Mouse (Mus musculus): ENCODE measurements at regions not wholly inside any gene's neighbourhood (a gene's known extent, or its start where the extent isn't known, plus 50 kb on each side); places are given as distances from the start of the nearest gene placed in this dataset.

DNA sequence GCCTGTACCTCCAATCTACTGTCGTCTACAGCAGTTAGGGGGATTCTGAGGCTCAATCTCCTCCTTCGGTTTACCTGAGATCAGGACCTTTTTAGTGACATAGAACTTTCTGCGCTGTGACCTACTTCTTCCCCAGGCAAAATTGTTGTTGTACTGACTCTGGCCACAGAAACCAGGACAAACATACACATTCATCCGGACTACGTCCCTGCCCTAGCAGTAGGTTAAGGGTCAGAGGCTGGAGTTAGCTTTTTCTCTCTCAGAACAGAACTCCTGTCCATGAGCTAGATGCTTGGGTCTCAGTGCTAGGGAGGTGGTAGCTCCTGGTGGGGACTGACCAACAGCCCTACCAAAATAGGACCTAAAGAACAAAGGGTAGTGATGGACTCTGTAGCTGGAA lies 180.2 kb downstream of the Rybp start:
- no peak for DNase-seq (ENCODE audit: low spot score)

DNA sequence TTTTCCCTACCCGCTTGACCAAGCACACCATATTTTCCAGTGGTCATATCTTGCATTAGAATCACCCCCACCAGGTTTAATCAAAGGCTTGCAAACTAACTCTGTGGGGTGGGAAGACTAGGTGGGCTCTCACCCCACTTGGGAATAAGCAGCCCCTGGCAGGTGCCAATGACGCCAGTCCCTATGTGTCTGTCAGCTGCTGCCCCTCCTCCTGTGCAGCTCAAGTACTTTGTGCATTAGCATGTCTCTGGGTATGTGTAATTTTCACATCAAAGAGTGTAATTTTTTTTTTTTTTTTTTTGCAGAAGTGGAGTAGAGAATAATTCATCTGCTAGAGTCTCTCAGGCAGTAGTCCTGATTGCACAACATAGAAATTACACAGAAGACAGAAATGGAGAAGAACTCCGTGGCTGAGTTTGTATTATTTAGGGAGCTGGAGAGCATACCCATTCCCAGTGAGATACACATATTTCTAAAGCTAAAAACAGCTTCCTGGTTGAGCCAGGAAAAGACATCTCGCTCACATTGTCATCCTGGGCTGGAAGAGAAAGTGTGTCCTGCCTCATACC lies 186.6 kb downstream of the Rybp start:
- DNase-seq (ENCODE audit: low spot score): no peak

DNA sequence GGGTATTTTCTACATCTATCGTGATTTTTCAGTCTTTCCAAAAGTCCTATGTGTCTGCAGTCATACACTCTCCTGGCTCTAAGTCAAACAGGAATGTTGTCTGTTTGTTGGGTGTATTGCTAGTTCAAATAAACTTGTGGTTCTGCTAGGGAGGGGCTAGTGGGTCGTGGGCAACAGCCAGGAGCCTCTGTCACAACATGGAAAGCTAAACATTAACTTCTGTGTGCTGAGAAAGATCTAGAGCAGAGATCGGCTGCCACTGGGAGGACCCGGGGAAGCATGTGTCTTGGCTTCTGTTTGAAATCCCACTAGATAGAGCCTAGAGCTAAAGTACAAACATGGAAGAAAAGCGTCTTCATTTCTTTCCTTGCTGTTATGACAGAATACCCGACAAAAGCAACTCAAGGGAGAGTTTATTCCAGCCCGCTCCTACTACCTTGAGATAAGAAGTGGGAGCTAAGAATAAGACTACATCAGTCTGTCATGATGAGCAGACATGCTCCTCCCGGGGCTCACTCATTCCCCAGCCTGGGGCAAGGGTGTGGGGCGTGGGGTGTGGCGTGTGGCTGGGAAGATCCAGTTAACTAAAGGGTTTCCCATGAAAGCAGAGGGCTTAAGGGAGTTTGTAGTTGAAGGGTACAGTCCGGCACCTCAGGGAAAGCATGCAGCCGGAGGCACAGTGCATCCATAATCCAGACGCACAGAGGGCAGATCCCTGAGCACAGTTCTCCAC lies 190.7 kb downstream of the Rybp start:
- DNase-seq (ENCODE audit: low spot score): no peak

DNA sequence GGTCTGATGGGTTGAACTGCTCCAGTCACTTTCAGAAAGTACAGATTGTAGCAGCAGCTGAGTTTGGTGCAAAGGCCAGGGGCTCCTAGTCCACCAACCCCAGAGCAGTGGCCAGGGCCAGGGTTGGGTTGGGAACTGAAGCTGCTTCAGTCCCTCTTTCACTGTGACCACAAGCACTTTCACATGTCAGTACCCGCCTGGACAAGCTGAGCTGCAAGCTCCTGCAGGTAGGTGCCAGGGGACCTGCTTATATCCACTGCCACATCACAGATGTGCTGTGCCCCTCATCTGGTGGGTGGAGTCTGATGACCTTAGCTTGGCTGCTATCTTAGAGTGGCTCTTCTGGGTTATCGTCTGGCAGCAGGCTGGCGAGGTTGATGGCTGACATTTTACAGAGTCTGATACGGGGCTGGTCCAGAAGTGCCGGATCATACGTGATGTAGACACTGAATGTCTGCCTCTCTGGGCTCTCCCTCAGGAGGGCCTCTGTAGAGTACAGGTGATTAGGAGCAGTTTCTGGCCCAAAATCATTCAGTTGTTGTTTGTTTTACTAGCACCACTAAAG lies 192.6 kb downstream of the Rybp start:
- DNase-seq (ENCODE audit: low spot score): no peak

DNA sequence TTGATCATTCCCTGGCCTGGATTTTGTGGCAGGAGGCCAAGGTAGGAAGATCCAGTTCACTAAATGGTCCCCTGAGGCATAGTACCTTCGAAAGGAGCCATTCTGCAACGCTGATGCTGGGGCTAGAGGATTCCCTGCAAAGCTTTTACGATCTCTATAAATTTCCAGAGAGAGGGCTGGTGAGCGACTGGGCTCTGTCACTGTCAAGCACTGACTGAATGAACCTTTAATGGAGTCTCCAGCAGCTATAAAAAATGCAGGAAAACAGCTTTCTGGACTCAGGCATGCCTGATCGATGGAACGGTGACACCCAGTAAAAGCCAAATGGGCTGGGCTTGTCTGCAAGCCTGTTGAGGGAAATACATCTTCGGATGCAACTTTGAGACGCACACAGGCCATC lies 194.4 kb downstream of the Rybp start:
- no peak for DNase-seq (ENCODE audit: low spot score)

DNA sequence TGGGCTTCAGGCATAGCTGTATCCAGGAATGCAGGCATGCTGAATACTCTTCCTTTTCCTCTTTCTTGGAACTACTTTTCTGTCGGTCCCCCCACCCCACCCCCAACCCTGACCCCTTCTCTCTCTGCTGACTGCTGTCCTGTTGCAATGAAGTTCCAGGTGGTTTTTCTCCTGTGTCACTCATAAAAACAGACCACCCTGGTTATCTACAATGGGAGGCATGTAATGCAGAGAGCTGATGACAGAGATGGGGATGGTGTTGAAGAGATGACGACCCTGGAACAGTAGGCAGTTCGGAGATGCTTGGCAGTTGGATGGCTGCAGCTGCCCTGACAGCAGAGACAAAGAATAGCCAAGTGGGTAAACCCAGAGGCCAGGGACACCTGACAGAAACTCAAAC lies 195.5 kb downstream of the Rybp start:
- no peak for DNase-seq (ENCODE audit: low spot score)

DNA sequence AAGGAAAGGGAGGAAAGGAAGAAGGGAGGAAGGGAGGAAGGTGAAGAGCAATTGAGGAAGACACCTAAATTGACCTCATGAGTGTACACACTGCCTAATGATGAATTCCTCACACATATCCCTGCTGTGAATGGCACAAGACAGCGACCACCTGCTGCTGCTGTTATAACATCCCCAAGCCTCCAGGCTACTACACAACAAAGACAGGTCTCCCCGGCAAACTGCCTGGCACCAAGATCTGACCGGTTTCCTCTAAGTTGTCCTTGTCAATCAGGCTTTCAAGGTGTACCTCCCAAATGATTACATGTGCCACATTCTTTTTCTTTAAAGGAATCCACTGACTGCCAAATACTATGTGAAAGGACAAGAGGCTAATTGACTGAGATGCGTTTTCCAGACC lies 198.7 kb downstream of the Rybp start:
- DNase-seq (ENCODE audit: low spot score): no peak

DNA sequence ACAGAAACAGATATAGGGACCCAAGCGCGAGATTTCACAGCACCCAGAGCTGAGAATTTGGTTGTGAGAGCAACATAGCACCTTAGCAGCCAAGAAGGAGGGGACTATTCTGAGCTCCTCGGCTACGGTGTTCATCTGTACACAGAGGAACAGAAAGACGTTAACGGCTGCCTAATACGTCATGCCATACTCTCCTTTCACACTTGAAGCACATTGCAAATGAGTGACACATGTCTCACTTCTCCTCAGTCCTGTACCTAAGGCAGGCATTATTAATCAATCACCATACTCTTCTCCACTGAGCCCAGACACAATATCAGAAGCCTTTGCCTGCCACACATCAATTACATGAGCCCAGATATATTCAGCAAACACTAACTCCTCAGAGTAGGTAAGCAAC lies 200.5 kb downstream of the Rybp start:
- DNase-seq (ENCODE audit: low spot score): no peak

DNA sequence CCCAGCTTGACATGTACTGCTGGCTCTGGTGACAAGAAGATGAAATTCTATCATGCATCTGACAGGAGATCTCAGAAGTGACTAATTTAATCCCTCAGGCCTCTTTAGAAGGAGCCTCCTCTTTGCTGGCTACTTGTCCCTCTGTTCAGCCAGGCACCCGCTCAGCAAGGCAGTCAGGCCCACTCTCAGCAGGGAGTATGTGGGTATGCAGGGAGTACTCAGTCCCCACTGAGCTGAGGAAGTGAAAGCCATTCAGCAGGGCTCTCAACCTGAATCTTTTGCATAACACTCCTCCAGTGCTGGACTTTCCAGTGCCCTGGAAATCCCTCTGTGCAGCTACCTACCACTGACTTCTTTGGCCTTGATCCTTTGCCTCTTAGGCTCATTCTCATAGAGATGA lies 201.3 kb downstream of the Rybp start:
- DNase-seq (ENCODE audit: low spot score): no peak

DNA sequence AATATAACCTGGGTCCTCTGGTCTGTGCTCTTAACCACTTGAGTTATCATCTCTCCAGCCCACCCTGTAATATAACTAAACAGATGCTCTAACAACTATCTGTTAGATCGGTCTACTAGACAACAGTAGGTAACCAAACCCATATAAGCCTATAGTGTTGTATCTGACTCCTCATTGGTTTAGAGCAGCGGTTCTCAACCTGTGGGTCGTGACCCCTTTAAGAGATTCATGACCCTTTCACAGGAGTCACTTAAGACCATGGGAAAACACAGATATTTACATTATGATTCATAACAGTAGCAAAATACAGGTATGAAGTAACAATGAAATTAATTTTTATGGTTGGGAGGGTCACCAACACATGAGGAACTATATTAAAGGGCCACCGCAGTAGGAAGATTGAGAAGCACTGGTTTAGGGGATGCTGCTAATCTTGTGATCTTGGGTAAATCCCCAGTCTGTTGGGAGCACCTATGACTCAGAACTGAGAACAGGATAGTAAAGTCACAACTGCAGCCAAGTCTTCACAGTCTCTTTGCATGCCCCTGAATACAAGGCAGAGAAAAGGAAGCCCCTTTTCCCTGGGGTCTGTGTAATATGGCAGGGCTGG lies 203.3 kb downstream of the Rybp start:
- DNase-seq (ENCODE audit: low spot score): no peak

DNA sequence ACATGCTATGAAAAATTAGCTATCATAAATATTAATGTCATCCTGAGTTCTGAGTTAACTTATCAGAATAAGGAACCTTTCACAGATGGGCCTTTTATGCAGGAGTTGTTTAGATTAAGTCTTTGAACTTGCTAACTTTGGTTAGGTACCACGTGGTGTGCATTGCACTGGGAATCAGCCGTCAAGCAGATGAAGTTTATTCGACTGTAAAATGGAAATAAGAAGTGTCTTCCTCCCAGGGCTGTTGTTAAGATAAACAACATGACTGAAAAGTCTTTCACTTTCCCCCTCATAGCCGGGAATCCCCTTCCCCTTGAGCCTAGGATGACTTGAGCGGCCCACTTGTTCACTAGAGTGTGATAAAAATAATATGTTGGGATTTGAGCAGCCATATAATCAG lies 204.2 kb downstream of the Rybp start:
- DNase-seq (ENCODE audit: low spot score): no peak

DNA sequence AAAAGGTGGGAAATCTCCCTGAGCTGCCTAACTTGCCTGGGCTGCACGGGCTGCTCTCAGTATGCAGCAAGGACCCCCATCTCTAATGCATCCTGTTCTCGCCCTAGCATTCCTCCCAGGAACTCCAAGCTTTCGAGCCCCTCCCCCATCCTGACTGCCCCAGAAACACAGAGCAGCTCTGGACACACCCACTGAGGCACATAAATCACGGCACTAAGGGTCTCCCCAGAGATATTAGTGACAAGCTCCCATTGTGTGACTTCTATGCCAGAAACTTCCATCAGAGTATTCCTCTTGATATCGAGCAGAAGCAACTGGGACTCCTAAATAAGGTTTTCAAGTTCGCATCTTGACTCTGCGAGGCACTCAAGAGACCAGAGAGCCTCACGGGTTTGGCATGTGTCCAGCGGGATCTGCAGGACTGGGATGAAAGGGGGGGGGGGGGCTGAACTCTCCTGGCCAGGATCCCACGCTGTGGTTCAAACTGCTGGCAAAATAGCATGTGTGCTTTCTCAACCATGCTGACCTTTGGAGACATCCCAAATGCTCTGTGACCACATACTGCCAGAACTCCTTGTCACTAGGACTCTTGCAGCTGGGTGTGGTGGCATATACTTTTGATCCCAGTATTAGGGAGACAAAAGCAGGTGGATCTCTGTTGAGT lies 212.5 kb downstream of the Rybp start:
- peak; percentile 32 for DNase-seq (ENCODE audit: low spot score)

DNA sequence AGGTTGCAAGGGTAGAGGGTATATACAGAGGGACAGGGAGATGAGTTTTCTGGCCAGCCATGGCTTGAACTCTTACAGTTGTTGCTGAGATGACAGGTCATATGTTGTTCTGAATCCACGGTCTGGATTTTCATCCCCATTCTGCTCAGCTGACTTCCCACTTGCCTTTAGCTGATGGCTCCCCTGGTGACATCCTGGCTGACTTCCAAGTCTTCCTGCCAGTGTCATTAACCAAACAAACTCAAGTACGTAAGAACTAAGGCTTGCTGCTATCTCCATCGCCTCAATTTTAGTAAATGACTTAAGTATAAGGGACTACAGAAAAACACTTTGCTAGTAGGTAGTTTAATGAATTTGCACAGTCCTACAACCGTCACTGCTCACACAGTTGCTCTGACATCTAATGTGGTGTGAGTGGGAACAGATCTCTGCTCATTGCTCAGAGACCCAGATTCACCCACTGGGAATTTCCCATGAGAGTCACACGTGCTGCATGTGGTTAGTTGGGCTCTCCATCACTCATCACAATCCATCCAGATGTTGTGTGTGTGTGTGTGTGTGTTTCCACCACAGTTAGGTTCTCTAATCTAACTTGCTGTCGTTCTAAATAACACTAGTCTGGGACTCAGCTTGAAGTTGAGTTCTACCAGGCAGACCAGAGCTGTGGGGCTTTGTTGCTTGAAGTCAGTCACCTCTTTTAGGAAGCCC lies 214.9 kb downstream of the Rybp start:
- no peak for DNase-seq (ENCODE audit: low spot score)

DNA sequence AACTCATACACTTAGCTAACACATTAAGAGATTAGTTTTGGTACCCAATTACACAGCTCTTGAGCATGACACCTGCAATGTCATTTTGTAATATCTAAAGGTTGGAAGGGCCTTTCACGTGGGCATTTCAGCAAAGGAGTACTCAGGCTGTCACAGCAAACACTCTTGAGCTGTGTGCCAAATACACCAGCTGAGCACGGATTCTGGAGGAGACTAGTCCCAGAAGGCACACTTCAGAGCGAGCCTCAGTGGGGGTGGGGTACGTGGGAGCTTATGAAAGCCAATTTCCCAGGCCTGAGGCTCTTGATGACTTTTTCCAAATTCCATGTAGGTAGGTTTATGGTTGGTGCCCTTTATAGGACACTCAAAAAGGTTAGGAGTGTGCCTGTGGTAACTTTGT lies 218.1 kb downstream of the Rybp start:
- no peak for DNase-seq (ENCODE audit: low spot score)

DNA sequence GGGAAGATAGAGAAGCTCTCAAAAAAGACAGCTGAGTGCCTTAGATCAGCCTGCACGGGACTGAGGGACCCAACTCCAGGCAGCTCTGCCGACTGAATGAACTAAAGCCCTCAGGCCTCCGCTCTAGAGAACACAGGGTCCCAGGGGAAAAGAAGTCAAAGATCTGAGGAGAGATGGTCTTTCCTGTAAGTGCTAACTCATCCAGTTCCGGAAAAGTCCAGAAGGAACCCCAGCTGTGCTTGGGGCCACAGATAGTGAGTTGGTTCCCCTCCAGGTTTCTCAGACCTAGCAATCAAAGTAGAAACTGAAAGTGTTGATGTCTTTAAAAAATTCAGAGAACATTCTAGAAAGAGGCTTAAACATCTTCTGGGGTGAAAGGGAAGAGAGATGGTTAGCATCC lies 220.0 kb downstream of the Rybp start:
- DNase-seq (ENCODE audit: low spot score): no peak

DNA sequence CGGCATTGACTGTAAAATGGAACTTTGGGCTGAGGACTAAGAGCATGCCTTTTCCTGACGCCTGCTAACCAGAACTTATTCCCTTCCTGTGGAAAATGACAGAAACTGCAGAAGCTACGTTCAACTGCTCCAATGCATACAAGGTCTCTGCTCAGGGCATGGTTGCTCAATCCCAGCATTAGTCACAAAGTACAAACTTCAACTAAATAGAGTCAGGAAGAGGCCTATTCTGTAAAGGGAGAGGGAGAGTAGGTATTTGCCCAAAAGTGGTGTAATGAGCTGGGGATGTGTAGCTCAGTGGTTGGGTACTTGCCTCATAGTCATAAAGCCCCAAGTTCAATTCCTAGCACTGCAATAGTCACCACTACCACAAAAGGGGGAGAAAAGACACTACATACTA lies 221.7 kb downstream of the Rybp start:
- no peak for DNase-seq (ENCODE audit: low spot score)

DNA sequence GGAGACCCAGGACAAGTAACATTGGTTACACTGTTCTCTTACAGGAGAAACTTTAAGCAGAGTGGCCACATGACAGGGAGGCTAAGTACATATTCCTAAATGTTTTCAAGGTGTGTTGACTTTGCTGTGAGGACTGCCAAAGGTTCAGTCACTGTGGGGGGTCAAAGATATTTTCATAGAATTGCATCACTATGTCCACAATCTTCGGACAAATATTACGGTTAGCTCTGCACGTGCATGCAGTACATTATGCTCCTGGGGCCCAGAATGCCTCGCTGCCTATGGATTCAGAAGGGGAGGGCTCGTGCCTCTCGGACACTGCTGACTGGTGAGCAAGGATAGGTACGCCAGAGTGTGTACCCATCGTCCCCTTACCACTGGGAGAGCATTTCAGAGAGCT lies 224.3 kb downstream of the Rybp start:
- no peak for DNase-seq (ENCODE audit: low spot score)

DNA sequence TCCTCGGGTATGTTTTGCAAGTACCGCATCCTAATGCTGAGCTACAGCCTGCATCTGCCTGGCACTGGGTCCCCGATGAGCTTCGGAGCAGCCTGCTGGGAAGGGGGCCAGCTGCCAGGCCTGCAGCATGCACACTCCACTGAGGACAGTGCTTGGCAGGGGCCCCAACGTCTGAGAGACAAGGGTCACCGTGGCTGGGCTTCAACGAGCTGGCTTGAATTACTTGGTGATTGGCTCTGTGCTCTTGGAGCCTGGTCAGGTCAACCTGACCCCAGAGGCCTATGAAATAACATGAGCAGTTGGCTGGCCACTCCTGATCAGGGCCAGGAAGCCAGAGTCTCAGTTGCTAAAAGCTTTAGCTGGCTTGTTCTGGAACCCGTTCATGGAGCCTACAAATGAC lies 227.5 kb downstream of the Rybp start:
- peak; percentile 87 for DNase-seq (ENCODE audit: low spot score)

DNA sequence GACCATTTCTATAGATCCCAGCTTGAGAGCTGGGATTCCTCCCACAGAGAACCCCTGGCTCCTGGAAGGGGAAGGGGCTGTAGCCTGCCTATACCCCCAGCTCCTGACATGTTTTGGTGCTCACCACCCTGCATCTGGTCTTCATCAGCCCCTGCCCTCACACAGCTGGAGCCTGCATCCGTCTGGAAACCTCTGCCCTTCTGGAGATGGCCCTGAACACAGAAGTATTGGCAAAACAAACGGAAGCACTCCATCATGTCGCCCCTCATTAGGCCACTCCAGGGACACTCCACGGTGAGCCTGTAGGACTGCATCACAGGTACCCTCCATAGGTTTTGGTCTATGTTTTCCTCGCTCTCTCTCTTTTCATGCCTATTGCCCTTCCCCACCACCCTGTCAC lies 231.3 kb downstream of the Rybp start:
- DNase-seq (ENCODE audit: low spot score): no peak

DNA sequence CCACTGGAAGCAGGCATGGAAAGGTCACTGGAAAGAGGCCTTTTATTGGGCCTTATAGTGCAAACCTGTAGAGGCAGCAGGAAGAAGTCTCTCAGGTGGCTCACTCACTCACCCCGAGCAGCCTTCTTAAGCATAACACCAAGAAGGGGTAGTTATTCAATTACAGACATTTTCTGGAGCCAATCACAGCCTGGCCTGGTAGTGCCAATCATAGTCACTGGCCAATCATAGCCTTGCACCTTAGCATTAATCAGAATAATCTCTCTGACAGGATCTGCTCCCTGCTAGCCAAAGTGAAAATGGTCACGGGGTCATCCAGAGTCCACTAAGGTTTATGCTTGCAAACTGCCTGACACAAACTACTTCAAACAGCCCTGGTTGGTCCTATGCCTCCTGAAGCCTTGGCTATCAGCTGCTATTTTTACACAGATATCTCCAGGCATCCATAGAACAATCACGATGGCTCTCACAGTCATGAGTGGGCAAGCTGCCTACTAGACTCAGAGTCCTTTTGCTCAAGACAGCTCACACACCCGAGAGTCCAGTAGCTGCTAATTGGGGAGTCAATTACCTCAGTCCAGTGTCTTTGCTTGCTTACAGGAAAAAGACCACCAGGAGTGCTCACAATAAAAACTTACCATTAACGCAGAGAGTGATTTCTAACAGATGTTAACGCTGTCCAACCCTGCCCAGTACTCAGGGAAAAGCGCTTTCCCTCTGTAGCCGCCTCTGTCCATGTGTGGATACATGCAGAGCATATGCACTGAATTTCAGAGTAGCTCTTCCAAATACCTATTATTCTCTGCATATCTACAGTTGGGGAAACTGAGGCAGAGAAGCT lies 234.1 kb downstream of the Rybp start:
- DNase-seq (ENCODE audit: low spot score): no peak

DNA sequence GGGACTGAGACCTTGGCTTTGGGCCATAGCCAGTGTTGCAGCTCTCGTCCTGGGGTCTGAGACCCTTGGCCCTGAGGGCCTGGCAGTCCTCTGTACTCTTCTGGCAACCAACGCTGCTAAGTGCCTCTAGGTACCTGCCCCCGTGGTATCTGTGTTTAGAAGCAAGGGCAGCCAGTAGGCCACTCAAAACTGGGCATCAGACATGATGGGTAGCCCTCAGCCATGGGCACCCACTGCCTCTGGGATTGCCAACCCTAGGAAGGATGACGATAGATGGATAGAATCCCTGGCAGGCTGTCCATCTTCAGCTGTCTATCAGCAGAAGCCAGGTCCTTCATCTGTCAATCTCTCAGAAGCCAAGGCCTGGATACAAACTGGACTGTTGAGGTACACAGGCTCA lies 234.9 kb downstream of the Rybp start:
- no peak for DNase-seq (ENCODE audit: low spot score)

All from gastrocnemius, adult 18-20 months (tissue).